Mouse (Mus musculus): ENCODE results near the gene Miga1. TPM values are rescaled to one million over a fixed set of nuclear protein-coding genes. Genes with fewer than 3 reads are reported as not detected.

The Miga1 gene
- total and polyA plus RNA-seq, 3 experiments, result 25.3 to 44.7 (median 32.5) TPM

- no peak overlapping the region for H3K4me2 ChIP-seq (ENCODE audit: insufficient read depth, low read depth, poor library complexity, severe bottlenecking)
Observed at GRCm38 (mm10) chr3:152277912-152278311, 62.3 kb downstream of the Miga1 start.

DNA sequence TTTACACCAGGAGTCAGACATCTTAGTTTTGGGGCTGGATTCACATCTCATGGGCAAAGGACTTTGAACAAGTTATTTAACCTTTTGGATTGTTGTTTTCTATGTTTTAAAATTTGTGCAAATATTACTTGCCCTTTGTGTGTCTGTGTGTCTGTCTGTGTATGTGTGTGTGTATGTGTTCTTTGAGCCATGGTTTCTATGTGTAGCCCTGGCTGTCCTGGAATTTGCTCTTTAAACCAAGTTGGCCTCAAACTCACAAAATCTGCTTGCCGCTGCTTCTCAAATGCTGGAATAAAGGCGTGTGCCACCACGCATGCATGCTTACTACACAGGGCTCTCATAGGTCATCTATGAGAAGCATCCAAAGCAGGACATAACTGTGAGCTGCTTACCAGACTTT, 63.3 kb downstream of the Miga1 start:
- no peak overlapping the region for H3K4me2 ChIP-seq (ENCODE audit: insufficient read depth, low read depth, poor library complexity, severe bottlenecking)
- no peak overlapping the region for H3K27ac ChIP-seq (ENCODE audit: insufficient read depth, low read depth)
- H3K9me3 ChIP-seq (replicated peaks; ENCODE audit: low read length), result no peaks in the 10 kb centered on the region
- dilution Hi-C loops (cut with MboI; ENCODE audit: extremely low pct_ligation_motif_present, extremely low pct_unique_long_range_greater_than_20kb, low sequenced_read_pairs) (no loop called here), in situ Hi-C loops (cut with MboI; ENCODE audit: low pct_ligation_motif_present, low pct_unique_long_range_greater_than_20kb, low sequenced_read_pairs) (no loop called here)
- H3K4me3 ChIP-seq (replicated peaks in 1 of 3; ENCODE audit: low read depth in 2 of 3, low read length in 2 of 3, poor library complexity in 1 of 3), result no peak overlapping the region
- TF ChIP-seq RCOR1 (conservative IDR thresholded peaks at IDR 0.05; ENCODE audit: low read depth, low read length) (no peak), IRF4 (IDR thresholded peaks at IDR 0.05; ENCODE audit: low read depth, low read length) (no peak), MAX (IDR thresholded peaks at IDR 0.05; ENCODE audit: low read length) (no peak), POLR2AphosphoS2 (IDR thresholded peaks at IDR 0.05; ENCODE audit: low read depth, low read length) (no peak), USF1 (IDR thresholded peaks at IDR 0.05; ENCODE audit: low read depth, low read length) (no peak), SIN3A (IDR thresholded peaks at IDR 0.05; ENCODE audit: low read length) (no peak), JUN (IDR thresholded peaks at IDR 0.05; ENCODE audit: insufficient read depth, low read depth, low read length) (no peak), ZKSCAN1 (IDR thresholded peaks at IDR 0.05; ENCODE audit: borderline replicate concordance, low read depth, low read length) (no peak), UBTF (IDR thresholded peaks at IDR 0.05; ENCODE audit: low read depth, low read length) (no peak)
- no peaks in the 10 kb centered on the region for H3K4me1 ChIP-seq (ENCODE audit: control insufficient read depth in 1 of 2, insufficient read depth in 2 of 2)
- peaks cover 34 to 76% of the 10 kb centered on the region in 2 experiments for H3K36me3 ChIP-seq (replicated peaks in 1 of 2; ENCODE audit: control insufficient read depth in 1 of 2, insufficient read depth in 1 of 2, low read length in 1 of 2)
- no peak overlapping the region for H3K9ac ChIP-seq (ENCODE audit: insufficient read depth, low read depth)
- H3K27me3 ChIP-seq (replicated peaks), result no peaks in the 10 kb centered on the region
- no peaks in the 10 kb centered on the region for H3K79me2 ChIP-seq (replicated peaks; ENCODE audit: control insufficient read depth, extremely low read depth, insufficient read depth, poor library complexity, severe bottlenecking)
- no peak for DNase-seq (ENCODE audit: extremely low read depth)

More at GRCm38 (mm10) chr3:152277912-152278311, 62.3 kb downstream of the Miga1 start:
- in situ Hi-C loops (cut with MboI; ENCODE audit: low pct_ligation_motif_present, low pct_unique_long_range_greater_than_20kb, low sequenced_read_pairs), result no loop called here
- Histone ChIP-seq H3K79me2 (replicated peaks; ENCODE audit: control insufficient read depth, extremely low read depth, insufficient read depth, poor library complexity, severe bottlenecking) (no peaks in the 10 kb centered on the region), H3K9ac (ENCODE audit: insufficient read depth, low read depth) (no peak overlapping the region), H3K4me3 (replicated peaks in 1 of 3; ENCODE audit: low read depth in 2 of 3, low read length in 2 of 3, poor library complexity in 1 of 3) (no peak overlapping the region), H3K36me3 (replicated peaks in 1 of 2; ENCODE audit: control insufficient read depth in 1 of 2, insufficient read depth in 1 of 2, low read length in 1 of 2) (peaks cover 41 to 76% of the 10 kb centered on the region in 2 experiments), H3K27me3 (replicated peaks) (no peaks in the 10 kb centered on the region), H3K27ac (ENCODE audit: insufficient read depth, low read depth) (no peak overlapping the region), H3K9me3 (replicated peaks; ENCODE audit: low read length) (no peaks in the 10 kb centered on the region), H3K4me1 (ENCODE audit: control insufficient read depth in 1 of 2, insufficient read depth in 2 of 2) (no peaks in the 10 kb centered on the region)
- TF ChIP-seq MXI1 (IDR thresholded peaks at IDR 0.05; ENCODE audit: low read depth, low read length) (no peak), POLR2A (IDR thresholded peaks at IDR 0.05; ENCODE audit: low read depth, low read length) (no peak), ZNF384 (IDR thresholded peaks at IDR 0.05; ENCODE audit: low read depth, low read length) (no peak), E2F4 (IDR thresholded peaks at IDR 0.05; ENCODE audit: insufficient replicate concordance, low read depth, low read length) (no peak), USF2 (conservative IDR thresholded peaks at IDR 0.05; ENCODE audit: low read depth, low read length) (no peak), BHLHE40 (IDR thresholded peaks at IDR 0.05; ENCODE audit: low read depth, low read length) (no peak), SIN3A (IDR thresholded peaks at IDR 0.05; ENCODE audit: low read length) (no peak), MAFK (IDR thresholded peaks at IDR 0.05; ENCODE audit: insufficient replicate concordance, low read length) (no peak), EP300 (IDR thresholded peaks at IDR 0.05; ENCODE audit: low read length) (no peak), JUND (conservative IDR thresholded peaks at IDR 0.05; ENCODE audit: low read depth, low read length) (no peak), TCF12 (IDR thresholded peaks at IDR 0.05; ENCODE audit: low read depth, low read length) (no peak), HCFC1 (IDR thresholded peaks at IDR 0.05; ENCODE audit: low read depth, low read length) (no peak), ZMIZ1 (IDR thresholded peaks at IDR 0.05; ENCODE audit: low read depth, low read length) (no peak), IRF4 (IDR thresholded peaks at IDR 0.05; ENCODE audit: low read depth, low read length) (no peak), RCOR1 (conservative IDR thresholded peaks at IDR 0.05; ENCODE audit: low read depth, low read length) (no peak), TBP (conservative IDR thresholded peaks at IDR 0.05; ENCODE audit: low read depth, low read length) (no peak), MAX (IDR thresholded peaks at IDR 0.05; ENCODE audit: low read length) (no peak), UBTF (IDR thresholded peaks at IDR 0.05; ENCODE audit: low read depth, low read length) (no peak)
- DNase-seq (ENCODE audit: extremely low read depth), result no peak
- dilution Hi-C loops (cut with MboI; ENCODE audit: extremely low pct_ligation_motif_present, extremely low pct_unique_long_range_greater_than_20kb, low sequenced_read_pairs), result no loop called here
